Mouse (Mus musculus) liver, embryonic 13.5 days (tissue): ENCODE measurements around the gene Sema4f. TPM values are rescaled to one million over a fixed set of nuclear protein-coding genes. Genes with fewer than 3 reads are reported as not detected.
A peak's percentile ranks its signal among the peaks of the same experiment; 100 is the strongest.

Source experiments
- ATAC-seq: fragments of 200-750 bp; cut with Nextera tagmentation; 2 replicates; pipeline ENCODE4 v1.8.0; 2017; ENCODE audit warnings: low read depth, mild to moderate bottlenecking, moderate number of reproducible peaks, moderate library complexity
- DNase-seq: peaks from one replicate; pipeline ENCODE4 v3.0.0; 2022
- H3K27ac ChIP-seq: fragments of 300-500 bp; sonication (generic); 2 replicates; pipeline ENCODE4 v1.5.1; 2015; ENCODE audit warnings: moderate library complexity, mild to moderate bottlenecking, inconsistent platforms
- H3K27me3 ChIP-seq: fragments of 300-500 bp; sonication (generic); 2 replicates; pipeline ENCODE4 v1.6.1; 2015; ENCODE audit warnings: mild to moderate bottlenecking, inconsistent platforms
- H3K36me3 ChIP-seq: fragments of 300-500 bp; sonication (generic); 2 replicates; pipeline ENCODE4 v1.6.1; 2015; ENCODE audit warnings: mild to moderate bottlenecking, inconsistent platforms
- H3K4me1 ChIP-seq: fragments of 300-500 bp; sonication (generic); replicated peaks from 2 replicates; pipeline ENCODE4 v1.6.1; 2015; ENCODE audit warnings: inconsistent platforms
- H3K4me2 ChIP-seq: fragments of 300-500 bp; sonication (generic); 2 replicates; pipeline ENCODE4 v1.6.1; 2015; ENCODE audit warnings: inconsistent platforms, mild to moderate bottlenecking, moderate library complexity
- H3K4me3 ChIP-seq: fragments of 300-500 bp; sonication (generic); replicated peaks from 2 replicates; pipeline ENCODE4 v1.5.1; 2015; ENCODE audit warnings: mild to moderate bottlenecking, inconsistent platforms
- H3K9ac ChIP-seq: fragments of 300-500 bp; sonication (generic); 2 replicates; pipeline ENCODE4 v1.6.1; 2015; ENCODE audit warnings: mild to moderate bottlenecking, inconsistent platforms
- H3K9me3 ChIP-seq: fragments of 300-500 bp; sonication (generic); replicated peaks from 2 replicates; pipeline ENCODE4 v1.6.1; 2016; ENCODE audit warnings: inconsistent platforms
- WGBS: fragments of 180-500 bp; shearing (Covaris S2); methylation state at CpG from one replicate; pipeline ENCODE4 v1.1.7; 2015; ENCODE audit not compliant: insufficient replicate concordance; 5-methylcytosine and 5-hydroxymethylcytosine counted together
- polyA plus RNA-seq: library from polyadenylated mRNA; unstranded; fragments of >200 nt; fragmentation: Nextera tagmentation; extraction: Ambion mirVana; gene quantifications from 2 replicates; pipeline ENCODE4 v1.2.1, GENCODE M21; 2015

Sema4f gene
- polyA plus RNA-seq, 1 experiment from 2014 or later, result 0.05 TPM

DNA sequence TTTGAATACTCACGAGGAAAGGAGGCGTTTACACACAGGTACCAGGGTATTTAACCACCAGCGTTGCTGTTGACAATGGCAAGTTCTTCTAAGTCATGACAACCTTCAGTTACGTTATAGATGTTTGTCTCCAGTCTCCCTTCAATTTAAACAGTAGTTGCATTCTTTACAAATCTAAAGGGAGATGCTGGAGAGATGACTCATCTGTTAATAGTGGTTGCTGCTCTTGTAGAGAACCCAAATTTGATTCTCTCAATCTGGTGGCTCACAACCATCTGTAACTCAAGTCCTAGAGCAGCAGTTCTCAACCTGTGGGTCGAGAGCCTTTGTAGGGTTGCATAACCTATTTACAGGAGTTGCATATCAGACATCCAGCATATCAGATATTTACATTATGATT, 71.1 kb downstream of the Sema4f start:
- Histone ChIP-seq H3K27ac (no peak overlapping the region), H3K9me3 (no peaks in the 10 kb centered on the region), H3K4me3 (no peak overlapping the region), H3K27me3 (no peaks in the 10 kb centered on the region), H3K4me2 (no peak overlapping the region), H3K4me1 (peaks cover 9% of the 10 kb centered on the region; the same call in 1 of the 2 replicates), H3K36me3 (no peaks in the 10 kb centered on the region), H3K9ac (no peak overlapping the region)
- 55% methylated on average over 5 of the region's 5 CpGs for WGBS
- ATAC-seq (no peak), DNase-seq (no peak)

GRCm38 (mm10) chr6:82863380-82863874, 76.1 kb downstream of the Sema4f start:
- peaks cover 18% of the 10 kb centered on the region for H3K4me1 ChIP-seq
- no peak overlapping the region for H3K4me2 ChIP-seq
- H3K36me3 ChIP-seq, result no peaks in the 10 kb centered on the region
- no peak overlapping the region for H3K9ac ChIP-seq
- no peaks in the 10 kb centered on the region for H3K27me3 ChIP-seq
- H3K9me3 ChIP-seq, result no peaks in the 10 kb centered on the region
- DNase-seq (peak; percentile 9), ATAC-seq (peak; percentile 64)
- peak overlapping the region; percentile 34; the same call in 1 of the 2 replicates for H3K27ac ChIP-seq
- no peak overlapping the region for H3K4me3 ChIP-seq
- WGBS, result 31% methylated on average over 8 of the region's 8 CpGs

DNA sequence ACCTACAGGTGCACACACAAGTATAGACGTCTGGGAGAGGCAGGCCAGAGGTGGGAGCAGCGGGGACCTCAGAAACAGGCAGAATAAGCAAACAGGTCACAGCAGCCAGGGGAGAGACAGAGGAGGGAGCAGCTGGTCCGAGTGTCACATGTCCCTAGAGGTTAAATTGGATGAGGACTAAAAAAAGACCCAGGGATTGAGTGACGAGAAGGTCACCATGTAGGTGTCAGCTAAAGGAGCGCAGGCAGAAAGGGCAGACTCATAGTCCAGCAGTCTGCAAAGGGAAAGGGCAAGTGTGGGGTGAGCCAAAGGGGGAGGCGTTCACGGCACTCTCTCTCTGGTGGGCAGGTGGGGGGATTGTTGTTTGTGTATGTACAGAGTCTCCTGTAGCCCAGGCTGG, 77.1 kb downstream of the Sema4f start:
- Histone ChIP-seq H3K9ac (no peak overlapping the region), H3K4me1 (peaks cover 18% of the 10 kb centered on the region), H3K9me3 (no peaks in the 10 kb centered on the region), H3K27me3 (no peaks in the 10 kb centered on the region), H3K27ac (no peak overlapping the region), H3K4me3 (no peak overlapping the region), H3K36me3 (no peaks in the 10 kb centered on the region), H3K4me2 (no peak overlapping the region)
- WGBS, result 53% methylated on average over 7 of the region's 7 CpGs
- DNase-seq, result no peak
- ATAC-seq, result peak; percentile 39; the same call in 1 of the 2 replicates

DNA sequence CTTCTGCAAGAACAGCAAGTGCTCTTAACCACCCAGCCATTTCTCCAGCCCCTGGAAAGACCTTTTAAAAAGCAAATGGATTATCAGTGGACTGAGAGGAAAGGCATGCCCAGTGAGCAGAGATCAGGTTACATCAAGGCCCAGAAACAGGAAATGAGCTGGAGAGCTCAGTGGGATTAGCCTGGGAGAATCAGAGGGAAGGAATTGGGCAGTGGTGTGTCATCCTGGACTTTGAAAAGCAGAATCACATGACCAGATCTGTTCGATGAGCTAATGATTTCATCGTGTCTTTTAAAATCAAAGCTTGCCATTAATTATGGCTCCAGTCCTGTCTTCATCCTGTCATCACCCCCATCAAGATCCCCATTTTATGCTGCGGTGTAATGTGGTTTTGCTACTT, 77.5 kb downstream of the Sema4f start:
- Histone ChIP-seq H3K4me2 (no peak overlapping the region), H3K27me3 (no peaks in the 10 kb centered on the region), H3K9me3 (no peaks in the 10 kb centered on the region), H3K36me3 (no peaks in the 10 kb centered on the region), H3K4me3 (no peak overlapping the region), H3K4me1 (peaks cover 18% of the 10 kb centered on the region), H3K9ac (no peak overlapping the region), H3K27ac (no peak overlapping the region)
- DNase-seq (no peak), ATAC-seq (no peak)
- 47% methylated on average over 3 of the region's 3 CpGs for WGBS

Other genes starting within 250 kb of the Sema4f start
- gene Pole4, start 234.4 kb downstream of the Sema4f start, polyA plus RNA-seq, result 65.7 and 74.9 TPM in 2 replicates
- 6.0 and 6.7 TPM in 2 replicates for gene Hk2, start 165.3 kb downstream of the Sema4f start, polyA plus RNA-seq
- 10.3 and 15.7 TPM in 2 replicates for gene M1ap, start 7.1 kb upstream of the Sema4f start, polyA plus RNA-seq
- 20.1 and 20.2 TPM in 2 replicates for gene Dok1, start 93.7 kb upstream of the Sema4f start, polyA plus RNA-seq
- gene Loxl3, start 94.4 kb upstream of the Sema4f start, polyA plus RNA-seq, result 2.1 and 2.2 TPM in 2 replicates
- gene Aup1, start 114.8 kb upstream of the Sema4f start, polyA plus RNA-seq, result 186 and 197 TPM in 2 replicates
- 131 and 132 TPM in 2 replicates for gene Htra2, start 115.5 kb upstream of the Sema4f start, polyA plus RNA-seq
- gene Dqx1, start 118.1 kb upstream of the Sema4f start, polyA plus RNA-seq, result 5.3 and 5.6 TPM in 2 replicates
- 0.14 TPM in 1 of 2 replicates, not detected in the other for gene Tlx2, start 130.5 kb upstream of the Sema4f start, polyA plus RNA-seq
- 19.3 and 21.2 TPM in 2 replicates for gene Pcgf1, start 138.1 kb upstream of the Sema4f start, polyA plus RNA-seq
- gene Lbx2, start 146.6 kb upstream of the Sema4f start, polyA plus RNA-seq, result 0.24 and 0.38 TPM in 2 replicates
- gene Ccdc142, start 161.8 kb upstream of the Sema4f start, polyA plus RNA-seq, result 0.94 and 1.1 TPM in 2 replicates
- 1.1 and 1.3 TPM in 2 replicates for gene Gm42688, start 161.8 kb upstream of the Sema4f start, polyA plus RNA-seq
- gene Mrpl53, start 169.3 kb upstream of the Sema4f start, polyA plus RNA-seq, result 94.5 and 99.8 TPM in 2 replicates
- 44.9 and 46.7 TPM in 2 replicates for gene Mogs, start 175.7 kb upstream of the Sema4f start, polyA plus RNA-seq
- 30.4 and 32.3 TPM in 2 replicates for gene Wbp1, start 181.8 kb upstream of the Sema4f start, polyA plus RNA-seq
- gene Ino80b, start 185.7 kb upstream of the Sema4f start, polyA plus RNA-seq, result 6.3 and 7.2 TPM in 2 replicates
- gene Rtkn, start 195.7 kb upstream of the Sema4f start, polyA plus RNA-seq, result 10.1 and 11.7 TPM in 2 replicates
- gene Wdr54, start 216.6 kb upstream of the Sema4f start, polyA plus RNA-seq, result 0.60 and 0.67 TPM in 2 replicates
- 0.15 and 0.20 TPM in 2 replicates for gene 1700003E16Rik, start 216.6 kb upstream of the Sema4f start, polyA plus RNA-seq
- 28.0 and 30.7 TPM in 2 replicates for gene Dctn1, start 226.2 kb upstream of the Sema4f start, polyA plus RNA-seq